Mouse (Mus musculus) heart, postnatal 0 days (tissue): Measurements from ENCODE around the gene A930033H14Rik.

Source experiments
- CTCF ChIP-seq: IDR thresholded peaks from 2 replicates; pipeline ENCODE4 v1.5.1; 2016; ENCODE audit warnings: antibody characterized with exemption, control low read depth, low read depth
- EP300 ChIP-seq: IDR thresholded peaks from 2 replicates; pipeline ENCODE4 v1.6.1; 2016; ENCODE audit warnings: antibody characterized with exemption, low read depth

- no peak for TF ChIP-seq CTCF
- no peak for TF ChIP-seq EP300
These were observed 9.1 kb upstream of the A930033H14Rik start for GRCm38 (mm10) chr10:69221955-69222354.
